Mouse (Mus musculus) lung, embryonic 16.5 days (tissue): Measurements from ENCODE around the gene Id2. TPM values are rescaled to one million over a fixed set of nuclear protein-coding genes. Genes with fewer than 3 reads are reported as not detected.

Experiments used
- ATAC-seq: fragments of 200-750 bp; cut with Nextera tagmentation; 2 replicates; pipeline ENCODE4 v1.8.0; 2017; ENCODE audit warnings: low read depth, mild to moderate bottlenecking, moderate library complexity
- H3K27ac ChIP-seq: fragments of 300-500 bp; sonication (generic); 2 replicates; pipeline ENCODE4 v1.5.1; 2014; ENCODE audit warnings: mild to moderate bottlenecking, control low read depth, low read length
- H3K27me3 ChIP-seq: fragments of 300-500 bp; sonication (generic); 2 replicates; pipeline ENCODE4 v1.6.1; 2014; ENCODE audit warnings: low read depth, low read length, mixed read lengths; ENCODE audit not compliant: control insufficient read depth, insufficient read depth
- H3K36me3 ChIP-seq: fragments of 300-500 bp; sonication (generic); 2 replicates; pipeline ENCODE4 v1.6.1; 2014; ENCODE audit warnings: low read length; ENCODE audit not compliant: control insufficient read depth, insufficient read depth
- H3K4me1 ChIP-seq: fragments of 300-500 bp; sonication (generic); replicated peaks from 2 replicates; pipeline ENCODE4 v1.6.1; 2014; ENCODE audit warnings: low read length, mixed read lengths; ENCODE audit not compliant: control insufficient read depth, insufficient read depth
- H3K4me2 ChIP-seq: fragments of 300-500 bp; sonication (generic); 2 replicates; pipeline ENCODE4 v1.6.1; 2014; ENCODE audit warnings: low read depth, low read length, control low read depth
- H3K4me3 ChIP-seq: fragments of 300-500 bp; sonication (generic); 2 replicates; pipeline ENCODE4 v1.5.1; 2014; ENCODE audit warnings: mild to moderate bottlenecking, low read length, control low read depth
- H3K9ac ChIP-seq: fragments of 300-500 bp; sonication (generic); 2 replicates; pipeline ENCODE4 v1.6.1; 2014; ENCODE audit warnings: low read length, control low read depth
- H3K9me3 ChIP-seq: fragments of 300-500 bp; sonication (generic); 2 replicates; pipeline ENCODE4 v1.6.1; 2016; ENCODE audit warnings: low read length; ENCODE audit not compliant: control insufficient read depth
- WGBS: fragments of 180-500 bp; shearing (Covaris S2); extraction: QIAGEN DNeasy Blood & Tissue Kit; methylation state at CpG from one replicate; pipeline ENCODE4 v1.1.7; 2014; 5-methylcytosine and 5-hydroxymethylcytosine counted together
- polyA plus RNA-seq: library from polyadenylated mRNA; unstranded; fragments of >200 nt; fragmentation: Nextera tagmentation; extraction: Ambion mirVana; gene quantifications from 2 replicates; pipeline ENCODE4 v1.2.1, GENCODE M21; 2015

Id2 gene
- polyA plus RNA-seq, 1 experiment from 2014 or later, result 618 TPM

GRCm38 (mm10) chr12:25094621-25095521 lies 2.1 kb downstream of the Id2 start:
- Histone ChIP-seq H3K4me1 (peaks cover 27% of the 10 kb centered on the region), H3K9ac (peak overlapping the region; percentile 80), H3K36me3 (no peaks in the 10 kb centered on the region), H3K4me3 (peak overlapping the region; percentile 74), H3K4me2 (peak overlapping the region; percentile 63), H3K27me3 (no peaks in the 10 kb centered on the region), H3K27ac (peak overlapping the region; percentile 85), H3K9me3 (no peaks in the 10 kb centered on the region)
- no peak for ATAC-seq
- under 1% methylated on average over 22 of the region's 22 CpGs for WGBS

DNA sequence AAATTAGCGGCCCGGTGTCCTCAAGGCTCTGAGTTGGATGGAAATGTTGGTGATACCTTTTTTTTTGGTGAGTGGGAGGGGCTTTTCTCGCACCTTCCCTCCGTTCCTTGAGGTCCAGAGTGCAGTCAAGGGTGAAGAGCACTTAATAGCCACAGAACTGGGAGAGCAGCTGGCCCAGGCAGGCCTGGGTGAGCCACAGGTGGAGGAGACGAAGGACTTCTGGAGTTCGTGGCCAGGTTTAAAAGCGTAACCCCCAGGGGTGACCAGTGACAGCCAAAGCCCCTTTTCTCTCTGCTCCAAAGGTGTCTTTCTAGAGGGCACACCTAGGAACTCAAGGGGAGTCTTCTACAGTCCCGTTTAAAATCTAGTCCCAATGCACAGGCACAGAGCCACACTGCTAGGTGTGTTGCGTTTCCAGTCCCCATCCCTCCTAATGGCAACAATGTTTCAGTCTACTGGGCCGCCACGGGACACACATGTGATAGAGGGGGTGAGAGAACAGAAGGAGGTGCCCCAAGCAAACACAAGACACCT lies 3.6 kb downstream of the Id2 start:
- H3K4me2 ChIP-seq, result peak overlapping the region; percentile 65
- ATAC-seq, result no peak
- H3K36me3 ChIP-seq, result no peaks in the 10 kb centered on the region
- peak overlapping the region; percentile 85 for H3K27ac ChIP-seq
- H3K9ac ChIP-seq, result peak overlapping the region; percentile 59
- H3K4me1 ChIP-seq, result peaks cover 27% of the 10 kb centered on the region
- no peaks in the 10 kb centered on the region for H3K27me3 ChIP-seq
- H3K4me3 ChIP-seq, result peak overlapping the region; percentile 48
- no peaks in the 10 kb centered on the region for H3K9me3 ChIP-seq
- 15% methylated on average over 11 of the region's 11 CpGs for WGBS

DNA sequence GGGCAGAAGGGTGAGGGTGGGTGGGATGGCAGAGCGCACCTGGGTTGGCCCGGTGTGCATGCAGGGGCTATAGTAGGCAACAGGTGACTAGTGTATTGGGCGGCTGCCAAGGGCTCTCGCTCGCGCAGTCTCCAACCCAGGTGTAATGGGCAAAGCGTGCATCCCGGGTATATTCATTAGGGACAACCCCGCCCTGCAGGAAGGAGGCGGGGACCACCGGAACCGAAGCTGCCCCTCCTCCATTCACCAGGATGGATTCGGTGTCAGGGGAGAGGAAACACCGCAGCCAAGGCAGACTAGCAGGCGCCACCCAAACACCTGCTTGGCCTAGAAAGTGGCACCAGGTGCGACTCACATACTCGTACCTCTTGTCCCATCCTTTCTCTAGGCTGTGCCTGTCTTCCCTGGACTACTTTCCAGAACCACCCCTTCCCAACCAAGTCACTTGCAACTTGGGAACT lies 4.2 kb downstream of the Id2 start:
- Histone ChIP-seq H3K4me1 (peaks cover 23% of the 10 kb centered on the region), H3K4me2 (peak overlapping the region; percentile 65), H3K9ac (peak overlapping the region; percentile 59), H3K36me3 (no peaks in the 10 kb centered on the region), H3K9me3 (no peaks in the 10 kb centered on the region), H3K27me3 (no peaks in the 10 kb centered on the region), H3K27ac (peak overlapping the region; percentile 85), H3K4me3 (peak overlapping the region; percentile 48)
- ATAC-seq, result peak; percentile 32
- 6% methylated on average over 17 of the region's 17 CpGs for WGBS

DNA sequence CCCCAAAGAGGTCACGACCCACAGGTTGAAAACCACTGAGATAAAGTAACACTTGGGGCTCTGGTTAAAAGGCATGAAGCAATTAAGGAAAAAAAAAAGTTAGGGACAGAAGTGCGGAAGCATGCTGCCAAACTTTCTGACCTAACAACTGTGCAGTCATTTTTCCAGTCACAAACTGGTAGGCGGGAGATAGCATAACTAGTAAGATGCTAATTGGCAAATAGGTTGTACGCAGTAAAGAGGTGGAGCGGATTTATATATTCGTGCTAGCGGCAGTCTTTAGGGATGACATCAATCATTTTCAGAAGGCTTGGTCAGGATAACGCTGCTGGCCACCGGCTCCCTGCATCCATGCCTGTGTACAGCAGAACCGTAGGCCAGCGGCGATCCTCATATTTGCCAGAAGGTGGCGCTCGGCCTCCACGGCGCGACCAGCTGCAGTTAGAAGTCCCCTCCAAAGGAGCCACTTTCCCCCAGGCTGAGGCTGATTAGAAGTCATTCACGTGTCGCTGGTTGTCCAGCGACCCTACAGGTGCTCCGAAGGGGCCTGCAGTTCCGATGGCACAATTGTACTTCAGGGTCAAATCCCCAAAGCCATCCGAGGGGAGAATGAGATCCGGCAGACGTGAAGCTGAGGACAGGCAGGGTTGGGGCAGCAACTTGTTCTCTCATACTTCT lies 4.8 kb downstream of the Id2 start:
- WGBS, result 5% methylated on average over 25 of the region's 25 CpGs
- Histone ChIP-seq H3K36me3 (no peaks in the 10 kb centered on the region), H3K27me3 (no peaks in the 10 kb centered on the region), H3K9me3 (no peaks in the 10 kb centered on the region), H3K9ac (peak overlapping the region; percentile 57), H3K27ac (peak overlapping the region; percentile 85), H3K4me2 (peak overlapping the region; percentile 65), H3K4me1 (peaks cover 21% of the 10 kb centered on the region), H3K4me3 (peak overlapping the region; percentile 48)
- ATAC-seq, result peak; percentile 41

- ATAC-seq, result no peak
- WGBS, result 78% methylated on average over 1 of the region's 1 CpGs
- Histone ChIP-seq H3K36me3 (no peaks in the 10 kb centered on the region), H3K27ac (no peak overlapping the region), H3K9ac (no peak overlapping the region), H3K4me1 (peaks cover 17% of the 10 kb centered on the region), H3K4me2 (no peak overlapping the region), H3K9me3 (no peaks in the 10 kb centered on the region), H3K4me3 (no peak overlapping the region), H3K27me3 (no peaks in the 10 kb centered on the region)
Measured at GRCm38 (mm10) chr12:25089433-25089832, 7.5 kb downstream of the Id2 start.

- Histone ChIP-seq H3K4me3 (no peak overlapping the region), H3K4me2 (no peak overlapping the region), H3K27ac (no peak overlapping the region), H3K9me3 (no peaks in the 10 kb centered on the region), H3K9ac (0 out of 2 replicates have a peak overlapping the region, but pooled peaks have one; percentile 13), H3K27me3 (no peaks in the 10 kb centered on the region), H3K36me3 (no peaks in the 10 kb centered on the region), H3K4me1 (peaks cover 14% of the 10 kb centered on the region; the same call in 1 of the 2 replicates)
- 39% methylated on average over 4 of the region's 4 CpGs for WGBS
- no peak for ATAC-seq
Measured at GRCm38 (mm10) chr12:25086966-25087365, 10.0 kb downstream of the Id2 start.

- Histone ChIP-seq H3K4me2 (peak overlapping the region; percentile 40), H3K4me1 (peaks cover 14% of the 10 kb centered on the region; the same call in 1 of the 2 replicates), H3K27ac (0 out of 2 replicates have a peak overlapping the region, but pooled peaks have one; percentile 7), H3K36me3 (no peaks in the 10 kb centered on the region), H3K9me3 (no peaks in the 10 kb centered on the region), H3K27me3 (no peaks in the 10 kb centered on the region), H3K9ac (peak overlapping the region; percentile 32; the same call in 1 of the 2 replicates), H3K4me3 (no peak overlapping the region)
- WGBS, result 28% methylated on average over 26 of the region's 26 CpGs
- ATAC-seq, result peak; percentile 67
Measured at GRCm38 (mm10) chr12:25083260-25084178, 13.4 kb downstream of the Id2 start.

- Histone ChIP-seq H3K27me3 (no peaks in the 10 kb centered on the region), H3K36me3 (no peaks in the 10 kb centered on the region), H3K4me1 (no peaks in the 10 kb centered on the region), H3K9ac (no peak overlapping the region), H3K4me2 (no peak overlapping the region), H3K9me3 (no peaks in the 10 kb centered on the region), H3K27ac (no peak overlapping the region), H3K4me3 (no peak overlapping the region)
- WGBS, result 65% methylated on average over 3 of the region's 3 CpGs
- no peak for ATAC-seq
Measured at GRCm38 (mm10) chr12:25074344-25074743, 22.6 kb downstream of the Id2 start.
